Mouse (Mus musculus) hematopoietic stem cell, adult 5-6 weeks (primary cell): ENCODE results near the gene Wnt16. TPM values are rescaled to one million over a fixed set of nuclear protein-coding genes. Genes with fewer than 3 reads are reported as not detected.

ENCODE experiments used
- total RNA-seq: library from RNA; stranded (forward); fragments of 172-1452, 232-1000 nt; gene quantifications from 2 replicates; pipeline ENCODE4 v1.2.3, GENCODE M21; 2017

Gene Wnt16
- total RNA-seq, 1 experiment from 2014 or later: not detected

Other genes with a start within 250 kb of the Wnt16 start
- 57.2 and 79.3 TPM in 2 replicates for gene Fam3c, start 68.0 kb downstream of the Wnt16 start, total RNA-seq